10 mouse cellular contexts compared by ENCODE assay signal in genomic region chr1:126877495-126877894, GRCm38 (mm10). TPM values are rescaled to one million over a fixed set of nuclear protein-coding genes. Genes with fewer than 3 reads are reported as not detected.
ATAC-seq lines count a peak whose summit lies in the region.
"Had no signal": no experiment of that assay in that cellular context is flagged by ENCODE, and none has a peak within 500 bp of the region (broad histone marks: within the 10 kb centered on the region; RNA-seq: fewer than 3 reads in every experiment).

No protein-coding gene starts in this region.

- no peaks in the 10 kb centered on the region for H3K27me3 ChIP-seq in forebrain, embryonic 13.5 days
- H3K27me3 ChIP-seq: Patski had no signal

- peak; percentile 87 for ATAC-seq in granulocyte monocyte progenitor cell, adult 5-6 weeks (replicated peaks; ENCODE audit: poor library complexity, severe bottlenecking)
- peak; percentile 92 for ATAC-seq in megakaryocyte progenitor cell, adult 5-6 weeks (replicated peaks; ENCODE audit: poor library complexity)
- ATAC-seq in CD4-positive, CD25-positive, alpha-beta regulatory T cell, adult 4 months, result no peak
- no peak for ATAC-seq in forebrain, embryonic 13.5 days
- ATAC-seq: activated CD4-positive, CD25-positive, alpha-beta regulatory T cell, adult 4 months; Patski had no signal

- H3K27ac ChIP-seq in forebrain, embryonic 13.5 days, result no peak overlapping the region

- no peak overlapping the region for H3K4me3 ChIP-seq in forebrain, embryonic 13.5 days

- H3K9ac ChIP-seq in forebrain, embryonic 13.5 days, result no peak overlapping the region

- no peak overlapping the region for H3K4me2 ChIP-seq in forebrain, embryonic 13.5 days

- WGBS in forebrain, embryonic 13.5 days, result 91% methylated on average over 2 of the region's 2 CpGs

- H3K36me3 ChIP-seq in forebrain, embryonic 13.5 days (ENCODE audit: poor library complexity, severe bottlenecking), result no peaks in the 10 kb centered on the region
- H3K36me3 ChIP-seq: G1E had no signal

- no peaks in the 10 kb centered on the region for H3K9me3 ChIP-seq in forebrain, embryonic 13.5 days (replicated peaks)

- H3K4me1 ChIP-seq in forebrain, embryonic 13.5 days, result no peaks in the 10 kb centered on the region

RNA-seq across cellular contexts. Expression of gene Nckap5, which starts 46.9 kb away (rescaled TPM):
- total RNA-seq in granulocyte monocyte progenitor cell, adult 5-6 weeks (2014; fragmentation: Nextera tagmentation), result not detected in 2 replicates
- 1.0 TPM in 1 of 2 replicates, not detected in the other for total RNA-seq in granulocyte monocyte progenitor cell, adult 5-6 weeks (2017)
- 0.10 TPM in 1 of 2 replicates, not detected in the other for total RNA-seq in megakaryocyte progenitor cell, adult 5-6 weeks (2015)
- total RNA-seq in megakaryocyte progenitor cell, adult 5-6 weeks (2017), result 0.08 TPM in 1 of 2 replicates, not detected in the other
- 1 to 10 TPM; 2.1 to 2.3 TPM for polyA plus RNA-seq in CD4-positive, CD25-positive, alpha-beta regulatory T cell, adult 4 months (2017; shearing (Covaris generic))
- polyA plus RNA-seq in forebrain, embryonic 13.5 days (2015; fragmentation: Nextera tagmentation; extraction: Ambion mirVana), result 22.1 and 22.8 TPM in 2 replicates
- total RNA-seq: CH12.LX, MEL had no signal
- polyA plus RNA-seq: C2C12 had no signal

Comparison
In these comparisons a context has a peak if more than half of its experiments do, and no peak if none do; other contexts are left out.
1. ATAC-seq: peak in granulocyte monocyte progenitor cell, adult 5-6 weeks (single experiment) and megakaryocyte progenitor cell, adult 5-6 weeks (single experiment); none in CD4-positive, CD25-positive, alpha-beta regulatory T cell, adult 4 months (single experiment) and forebrain, embryonic 13.5 days (single experiment).